Mouse (Mus musculus) adrenal gland (tissue): Measurements from ENCODE around the gene Zcchc2.

Experiments
- intact Hi-C: fragments of 180-260 bp; cut with DNase I; formaldehyde crosslinking; loops from one replicate; pipeline ENCODE4 v1.15.1; 2025

Gene Zcchc2

GRCm38 (mm10) chr1:106030886-106031285 lies 40.7 kb downstream of the Zcchc2 start:
- intact Hi-C loops: loop anchor here (10.0 kb wide), 1 partner anchor 296 kb away; no protein-coding TSS in a partner anchor

DNA sequence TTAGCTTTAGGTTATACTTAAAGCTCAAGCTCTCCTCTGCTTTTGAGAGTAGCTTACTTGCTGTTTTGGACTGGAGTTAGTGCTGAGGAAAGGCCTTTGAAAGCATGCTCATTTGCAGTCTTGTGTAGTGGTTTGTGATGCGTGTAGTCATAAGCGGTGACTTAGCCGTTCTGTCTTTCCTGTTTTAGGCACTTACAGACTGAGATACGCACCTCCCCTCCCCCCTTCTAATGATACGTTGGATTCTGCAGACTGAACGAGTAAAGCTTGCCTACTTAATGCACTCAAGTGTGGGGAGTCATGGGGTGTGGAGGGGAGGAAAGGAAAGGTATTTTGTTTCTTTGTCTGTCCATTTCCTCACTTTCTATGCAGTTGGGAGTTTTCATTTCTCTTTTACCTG lies 41.7 kb downstream of the Zcchc2 start:
- intact Hi-C loops: loop anchor here (10.0 kb wide), 1 partner anchor 297 kb away; no protein-coding TSS in a partner anchor

DNA sequence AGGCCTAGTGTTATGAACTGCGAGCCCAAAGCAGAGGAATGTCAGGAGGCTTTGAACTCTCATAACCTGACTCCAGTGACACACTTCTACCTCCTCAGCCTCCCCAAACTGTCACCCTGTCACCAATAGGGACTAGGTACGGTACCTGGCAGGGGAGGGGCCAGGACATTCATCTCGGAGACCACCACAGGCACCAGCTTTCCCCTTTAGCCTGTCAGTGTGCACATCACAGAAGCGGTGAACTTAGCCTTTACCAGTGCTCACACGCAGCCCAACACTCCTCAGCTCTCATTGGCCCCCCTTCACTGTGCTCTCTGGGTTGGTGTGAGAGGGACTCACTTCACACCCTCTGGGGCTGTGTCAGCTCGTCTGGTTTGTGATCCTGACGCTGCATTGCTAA lies 44.6 kb downstream of the Zcchc2 start:
- intact Hi-C loops: loop anchor here (10.0 kb wide), 1 partner anchor 300 kb away; no protein-coding TSS in a partner anchor

DNA sequence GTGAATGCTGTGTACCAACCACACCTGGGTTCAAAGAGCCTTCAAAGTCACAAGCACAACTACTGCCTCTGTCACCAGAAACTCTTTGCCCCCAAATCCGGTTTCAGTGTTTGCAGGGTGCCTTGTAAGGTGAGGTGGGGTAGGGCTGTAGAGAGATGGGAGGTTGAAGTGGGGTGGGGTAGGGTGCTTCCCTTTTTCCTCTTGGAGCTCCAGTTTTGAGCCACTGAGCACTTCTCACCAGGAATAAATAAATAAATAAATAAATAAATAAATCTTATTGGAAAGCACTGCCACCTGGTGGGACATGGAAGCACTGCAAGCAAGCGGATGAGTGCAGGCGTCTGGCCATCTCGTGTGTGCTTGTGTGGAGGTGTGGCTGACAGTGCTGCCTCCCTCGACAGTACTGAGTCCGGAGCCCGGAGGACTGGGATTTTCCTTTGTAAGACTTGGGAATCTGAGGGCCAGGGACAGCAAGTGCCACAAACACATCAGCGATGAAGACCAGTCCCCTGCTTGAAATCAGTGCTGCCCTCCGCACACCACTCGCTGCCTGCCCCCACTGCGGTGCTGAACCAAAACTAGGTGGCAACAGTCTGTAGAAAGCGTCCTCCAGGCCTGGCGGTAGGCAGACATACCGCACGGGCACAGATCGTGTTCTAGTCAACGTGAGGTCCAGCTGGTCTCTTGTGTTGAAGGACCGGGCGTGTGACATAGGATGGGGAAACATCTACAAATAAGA lies 46.8 kb downstream of the Zcchc2 start:
- intact Hi-C loops: loop anchor here (1.0 to 10.0 kb wide), 2 partner anchors 146 to 302 kb away; no protein-coding TSS in a partner anchor

DNA sequence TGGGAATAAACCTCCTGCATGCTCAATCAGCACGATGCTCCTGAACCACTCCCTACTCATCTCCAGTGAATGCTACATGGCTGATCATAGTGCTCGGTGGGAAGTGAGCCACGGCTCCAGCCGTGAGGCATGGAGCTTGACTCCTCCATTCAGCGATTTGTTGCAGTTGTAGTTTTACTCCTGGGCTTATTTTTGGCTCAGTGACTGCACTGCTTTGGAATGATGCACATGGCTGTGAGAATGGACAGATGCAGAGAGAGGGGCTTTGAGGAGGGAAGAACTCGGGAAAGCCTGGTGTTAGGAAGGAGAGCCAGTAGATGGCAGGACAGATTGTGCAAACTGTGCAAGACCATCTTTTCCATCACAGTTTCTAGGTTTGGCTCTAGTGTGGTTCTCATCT lies 49.1 kb downstream of the Zcchc2 start:
- intact Hi-C loops: loop anchor here (10.0 kb wide), 1 partner anchor 305 kb away; no protein-coding TSS in a partner anchor

GRCm38 (mm10) chr1:106040271-106040670 lies 50.1 kb downstream of the Zcchc2 start:
- intact Hi-C loops: no loop called here

GRCm38 (mm10) chr1:106042221-106042620 lies 52.0 kb downstream of the Zcchc2 start:
- intact Hi-C loops: no loop called here

DNA sequence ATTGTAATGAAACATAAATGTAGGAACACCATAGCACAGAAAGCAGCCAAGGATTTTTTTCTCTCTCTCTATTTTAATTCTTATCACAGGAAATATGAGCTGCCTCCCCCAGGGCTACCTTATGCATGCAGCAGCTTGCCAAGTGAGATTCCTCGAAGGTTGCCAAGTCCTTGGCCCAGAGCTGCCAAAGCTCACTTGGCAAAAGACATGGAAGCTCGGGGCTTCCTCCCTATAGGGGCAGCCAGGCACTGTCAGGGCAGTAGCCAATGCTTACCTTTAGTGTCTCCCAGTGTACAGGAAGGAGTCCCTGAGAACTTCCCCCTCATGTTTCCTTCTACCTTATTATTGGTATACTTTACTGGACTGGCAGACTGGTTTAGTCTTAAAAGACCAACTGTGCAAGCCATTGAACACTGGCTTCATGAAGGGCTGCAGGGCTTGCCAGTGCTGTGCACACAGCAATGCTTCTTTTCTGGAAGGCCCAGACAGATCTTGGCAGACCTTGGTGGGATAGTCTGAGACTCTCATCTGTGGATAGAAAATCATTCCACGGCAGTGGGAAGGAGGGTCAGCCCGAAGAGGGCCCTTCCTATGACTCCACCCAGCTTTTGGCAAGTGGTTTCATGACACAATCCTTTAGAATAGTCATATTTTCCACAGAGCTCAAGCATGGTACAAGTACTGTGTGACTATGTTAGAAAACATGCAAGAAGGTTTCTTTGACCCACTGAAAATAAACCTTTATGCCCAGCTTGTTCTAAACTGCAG lies 53.0 kb downstream of the Zcchc2 start:
- intact Hi-C loops: no loop called here

DNA sequence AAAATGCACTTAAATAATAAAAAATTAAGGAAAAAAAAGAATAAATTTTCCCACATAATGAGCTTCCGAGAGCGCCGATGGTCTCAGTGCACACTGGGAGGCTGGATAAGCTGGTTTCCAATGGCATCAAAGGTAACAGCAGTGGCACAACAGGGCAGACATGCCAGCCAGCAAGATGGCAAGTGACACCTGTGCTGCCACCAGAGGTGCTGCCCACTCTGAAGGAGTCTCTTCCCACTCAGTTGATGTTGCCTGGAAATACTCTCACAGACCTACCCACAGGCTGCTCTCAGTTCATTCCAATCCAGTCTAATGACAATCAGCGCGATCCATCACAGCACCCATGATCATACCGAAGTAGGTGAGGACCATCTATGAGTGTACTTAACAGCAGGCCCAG lies 58.8 kb downstream of the Zcchc2 start:
- intact Hi-C loops: no loop called here

- intact Hi-C loops: no loop called here
Observed at GRCm38 (mm10) chr1:106054978-106055377, 64.8 kb downstream of the Zcchc2 start.

DNA sequence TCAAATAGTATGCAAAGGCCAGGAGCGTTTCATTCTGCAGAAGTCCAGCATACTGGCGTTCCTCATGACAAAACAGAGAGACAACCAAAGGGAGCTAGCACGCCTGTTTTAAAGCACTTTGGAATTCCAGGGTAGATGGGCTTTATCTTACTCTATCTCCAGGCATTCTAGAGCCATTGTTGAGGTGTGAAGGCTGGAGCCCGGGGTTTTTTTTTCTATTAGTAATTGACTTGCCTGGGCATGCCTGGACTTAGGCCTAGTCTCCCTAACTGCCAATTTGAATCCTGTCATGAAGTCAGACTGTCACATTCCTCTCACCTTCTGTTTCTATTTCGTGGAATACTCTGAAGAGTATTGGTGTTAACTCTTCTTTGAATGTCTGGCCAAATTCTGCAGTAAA lies 68.1 kb downstream of the Zcchc2 start:
- intact Hi-C loops: no loop called here

GRCm38 (mm10) chr1:106059516-106060277 lies 69.5 kb downstream of the Zcchc2 start:
- intact Hi-C loops: no loop called here

GRCm38 (mm10) chr1:106061185-106061910 lies 71.1 kb downstream of the Zcchc2 start:
- intact Hi-C loops: no loop called here

DNA sequence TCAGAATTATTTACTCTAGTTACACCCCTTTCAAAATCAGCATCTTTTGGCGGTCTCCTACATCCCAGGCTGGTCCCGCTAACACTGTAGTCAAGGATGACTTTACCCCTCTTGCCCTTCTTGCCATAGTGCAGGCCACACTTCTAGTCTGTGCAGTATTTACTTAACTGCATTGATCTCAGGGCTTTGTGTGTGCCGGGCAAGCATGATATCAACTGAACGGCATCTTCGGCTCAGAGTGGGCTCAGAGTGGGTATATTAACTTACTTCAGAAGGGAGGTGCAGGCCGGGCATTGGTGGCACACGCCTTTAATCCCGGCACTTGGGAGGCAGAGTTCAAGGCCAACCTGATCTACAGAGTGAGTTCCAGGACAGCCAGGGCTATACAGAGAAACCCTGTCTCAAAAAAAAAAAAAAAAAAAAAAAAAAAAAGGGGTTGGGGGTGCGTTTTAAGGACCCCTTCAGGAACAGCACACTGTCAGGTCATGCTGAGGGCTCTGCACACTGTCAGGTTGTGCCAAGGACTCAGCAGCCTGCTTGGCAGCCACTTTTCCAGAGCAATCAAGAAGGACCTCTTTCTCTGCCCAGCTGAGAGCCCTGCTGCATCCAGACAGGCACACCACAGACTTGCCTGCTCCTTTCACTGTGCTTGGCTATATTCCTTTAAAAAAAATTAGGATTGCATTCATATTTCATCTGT lies 72.8 kb downstream of the Zcchc2 start:
- intact Hi-C loops: no loop called here

DNA sequence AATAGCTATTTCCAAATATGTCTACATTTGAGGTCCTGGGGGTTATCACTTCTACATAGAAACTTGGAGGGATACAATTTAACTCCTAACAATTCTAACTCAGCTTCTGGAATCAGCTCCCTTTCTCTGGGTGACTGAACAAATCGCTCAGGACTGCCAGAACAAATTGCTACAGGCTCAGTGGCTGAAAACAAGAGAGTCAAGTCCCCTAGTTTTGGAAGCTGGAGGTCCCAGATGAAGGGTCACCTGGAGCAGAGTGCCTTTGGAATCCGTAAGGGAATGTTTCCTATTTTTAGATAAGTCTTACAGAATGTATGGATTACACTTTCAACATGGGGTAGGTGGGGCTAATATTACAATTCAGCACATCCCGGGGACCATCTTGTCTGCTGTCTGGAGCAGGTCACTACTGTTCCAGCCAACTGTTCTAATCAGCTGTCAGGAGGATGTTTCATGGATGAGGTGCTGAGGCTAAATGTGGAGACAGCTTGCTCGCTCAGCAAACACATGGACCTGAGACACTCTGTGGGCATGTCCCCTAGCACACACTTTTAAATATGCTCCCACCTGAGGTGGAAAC lies 73.5 kb downstream of the Zcchc2 start:
- intact Hi-C loops: no loop called here

DNA sequence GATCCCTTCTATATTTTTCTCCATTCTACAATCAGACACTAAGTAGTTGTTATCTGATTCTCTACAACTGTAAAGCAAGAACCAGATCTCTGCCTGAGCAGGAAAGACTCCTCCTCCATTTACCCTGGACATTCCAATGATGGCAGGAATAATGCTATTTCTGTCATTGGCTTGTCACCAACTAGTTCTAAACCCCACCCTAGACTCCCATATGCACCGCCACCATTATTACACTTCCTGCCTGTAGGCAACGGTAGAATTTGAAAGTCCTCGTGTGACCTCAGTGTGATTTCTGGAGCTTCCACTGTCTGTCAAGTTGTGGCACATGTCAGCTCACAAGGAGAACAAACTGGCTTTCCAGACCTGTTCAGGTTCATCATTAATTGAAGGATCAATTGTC lies 74.1 kb downstream of the Zcchc2 start:
- intact Hi-C loops: no loop called here

DNA sequence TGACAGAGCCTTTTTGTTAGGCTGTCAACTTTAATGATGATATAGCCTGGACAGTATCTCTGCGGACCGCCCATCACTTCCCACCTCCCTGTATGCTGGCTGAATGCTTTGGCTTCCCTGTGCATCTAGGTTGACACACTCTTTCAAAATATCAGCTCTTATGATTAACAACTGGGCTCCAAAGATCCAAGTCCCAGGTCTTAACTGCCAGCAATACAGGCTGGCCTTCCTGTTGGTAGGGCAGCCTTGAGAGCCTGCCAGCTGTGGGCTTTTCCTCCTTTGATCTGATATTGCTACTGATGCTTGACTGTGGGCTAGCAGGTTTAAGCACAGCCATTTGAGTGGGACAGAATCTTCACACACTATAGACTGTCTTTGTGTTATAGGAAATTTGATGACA lies 74.5 kb downstream of the Zcchc2 start:
- intact Hi-C loops: no loop called here

- intact Hi-C loops: no loop called here
Observed at GRCm38 (mm10) chr1:106065679-106066078, 75.5 kb downstream of the Zcchc2 start.

- intact Hi-C loops: no loop called here
Observed at GRCm38 (mm10) chr1:106067306-106067705, 77.1 kb downstream of the Zcchc2 start.
